Mouse (Mus musculus) hindbrain, embryonic 15.5 days (tissue): Measurements from ENCODE around the gene Cyp4a29. TPM values are rescaled to one million over a fixed set of nuclear protein-coding genes. Genes with fewer than 3 reads are reported as not detected.
"Not testable (repeated sequence)": the region's sequence is repeated elsewhere in the genome, so short reads cannot be mapped to it uniquely, and the experiment has no call there.

Experiments used
- ATAC-seq: fragments of 200-750 bp; cut with Nextera tagmentation; 2 replicates; pipeline ENCODE4 v1.8.0; 2017; ENCODE audit warnings: low read depth, moderate number of reproducible peaks, moderate TSS enrichment; ENCODE audit not compliant: low FRiP score
- H3K27ac ChIP-seq: fragments of 300-500 bp; sonication (generic); replicated peaks from 2 replicates; pipeline ENCODE4 v1.5.1; 2015; ENCODE audit warnings: mild to moderate bottlenecking, inconsistent platforms
- H3K27me3 ChIP-seq: fragments of 300-500 bp; sonication (generic); 2 replicates; pipeline ENCODE4 v1.6.1; 2015; ENCODE audit warnings: control low read depth, inconsistent platforms
- H3K36me3 ChIP-seq: fragments of 300-500 bp; sonication (generic); 2 replicates; pipeline ENCODE4 v1.6.1; 2015; ENCODE audit warnings: control low read depth, inconsistent platforms
- H3K4me1 ChIP-seq: fragments of 300-500 bp; sonication (generic); replicated peaks from 2 replicates; pipeline ENCODE4 v1.6.1; 2015; ENCODE audit warnings: control low read depth, inconsistent platforms
- H3K4me2 ChIP-seq: fragments of 300-500 bp; sonication (generic); 2 replicates; pipeline ENCODE4 v1.6.1; 2015; ENCODE audit warnings: moderate library complexity, mild to moderate bottlenecking, inconsistent platforms
- H3K4me3 ChIP-seq: fragments of 300-500 bp; sonication (generic); 2 replicates; pipeline ENCODE4 v1.5.1; 2015; ENCODE audit warnings: mild to moderate bottlenecking, inconsistent platforms
- H3K9ac ChIP-seq: fragments of 300-500 bp; sonication (generic); 2 replicates; pipeline ENCODE4 v1.6.1; 2015; ENCODE audit warnings: inconsistent platforms
- H3K9me3 ChIP-seq: fragments of 300-500 bp; sonication (generic); 2 replicates; pipeline ENCODE4 v1.6.1; 2016; ENCODE audit warnings: control low read depth, inconsistent platforms
- WGBS: fragments of 180-500 bp; shearing (Covaris S2); methylation state at CpG from one replicate; pipeline ENCODE4 v1.1.7; 2015; 5-methylcytosine and 5-hydroxymethylcytosine counted together
- polyA plus RNA-seq: library from polyadenylated mRNA; unstranded; fragments of >200 nt; fragmentation: Nextera tagmentation; extraction: Ambion mirVana; gene quantifications from 2 replicates; pipeline ENCODE4 v1.2.1, GENCODE M21; 2015

The Cyp4a29 gene
- not detected in 2 replicates for polyA plus RNA-seq

DNA sequence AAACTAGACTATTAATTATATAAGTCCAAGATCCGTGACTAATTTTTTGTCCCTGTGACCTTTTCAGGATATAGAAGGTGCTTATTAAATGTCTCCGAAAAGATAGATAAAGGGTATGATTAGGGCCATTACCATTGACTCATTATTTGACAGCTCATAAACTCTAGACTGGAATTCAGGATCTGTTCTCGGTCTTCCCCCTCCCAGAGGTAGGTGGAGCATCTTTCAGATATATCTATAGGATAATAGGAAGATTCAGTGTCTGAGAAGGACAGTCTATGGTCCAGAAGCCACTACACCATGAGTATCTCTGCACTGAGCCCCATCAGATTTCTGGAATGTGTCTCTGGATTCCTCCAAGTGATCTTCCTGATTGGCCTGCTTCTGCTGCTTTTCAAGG is at the start of gene Cyp4a29:
Gene Cyp4a29, plus strand, starts transcription at position 301 of the 400 bp plus-strand sequence.
- WGBS, result 90% methylated on average over 3 of the region's 3 CpGs
- H3K4me1 ChIP-seq, result no peaks in the 10 kb centered on the region
- H3K27ac ChIP-seq, result no peak within 1 kb of the TSS
- no peak for ATAC-seq
- no peaks in the 10 kb centered on the region for H3K27me3 ChIP-seq
- H3K9ac ChIP-seq, result no peak within 1 kb of the TSS
- H3K36me3 ChIP-seq, result no peaks in the 10 kb centered on the region
- H3K9me3 ChIP-seq, result no peaks in the 10 kb centered on the region
- H3K4me3 ChIP-seq, result no peak within 1 kb of the TSS
- no peak within 1 kb of the TSS for H3K4me2 ChIP-seq

DNA sequence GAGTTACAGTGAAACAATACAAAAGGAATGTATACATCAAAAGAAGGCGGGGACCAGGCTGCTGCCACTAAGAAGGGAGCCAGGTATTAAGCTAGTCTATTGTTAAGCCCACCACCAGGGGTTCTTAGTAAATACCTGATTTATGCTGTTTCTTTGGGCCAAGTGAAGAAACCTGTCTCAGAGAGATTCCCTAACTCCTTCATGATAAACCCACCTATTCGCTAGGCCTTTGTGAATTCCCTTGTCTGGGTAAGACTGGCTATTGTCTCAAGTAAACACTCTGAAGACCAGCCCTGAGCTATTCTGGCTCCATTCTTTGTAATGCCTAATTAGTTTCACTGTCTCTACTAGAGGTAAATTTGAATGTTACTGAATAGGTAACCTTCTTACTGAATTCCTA is 9.0 kb upstream of the Cyp4a29 start:
- not testable (repeated sequence) for H3K36me3 ChIP-seq, ATAC-seq, H3K9me3 ChIP-seq, H3K27me3 ChIP-seq, H3K9ac ChIP-seq, H3K27ac ChIP-seq, H3K4me2 ChIP-seq, H3K4me3 ChIP-seq, H3K4me1 ChIP-seq
- 91% methylated on average over 2 of the region's 2 CpGs for WGBS

DNA sequence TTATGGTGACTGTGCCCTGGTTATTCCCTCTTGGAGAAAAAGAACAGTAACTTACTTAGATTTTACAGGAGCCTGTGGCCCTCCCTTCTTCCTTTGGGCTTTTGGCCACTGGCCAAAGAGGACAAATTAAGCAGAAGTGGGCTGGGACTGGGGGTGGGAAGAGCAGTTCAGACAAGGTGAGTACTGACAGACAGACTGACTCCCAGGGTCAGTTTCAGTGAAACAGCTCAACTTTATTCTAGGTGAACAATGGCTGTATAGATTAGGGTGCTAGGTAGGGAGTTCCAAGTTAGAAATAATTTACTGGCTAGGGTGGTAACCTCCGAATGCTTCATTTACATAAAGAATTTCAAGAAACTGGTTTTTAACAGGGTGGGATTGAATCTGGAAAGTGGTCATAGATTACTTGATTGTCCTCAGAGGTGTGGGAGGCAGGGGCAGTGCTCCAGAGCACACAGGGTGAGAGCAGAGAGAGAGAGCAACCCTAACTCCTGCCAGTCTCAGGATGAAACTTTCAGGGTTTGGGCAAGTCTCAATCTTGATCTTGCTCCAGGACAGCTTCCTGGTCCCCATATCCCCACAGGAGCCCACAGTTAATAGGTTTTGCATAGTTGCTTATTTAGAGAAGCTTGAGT is 5.3 kb upstream of the Cyp4a29 start:
- Histone ChIP-seq H3K4me3 (no peak overlapping the region), H3K36me3 (no peaks in the 10 kb centered on the region), H3K4me2 (no peak overlapping the region), H3K4me1 (no peaks in the 10 kb centered on the region), H3K27me3 (no peaks in the 10 kb centered on the region), H3K27ac (no peak overlapping the region), H3K9me3 (no peaks in the 10 kb centered on the region), H3K9ac (no peak overlapping the region)
- 79% methylated on average over 1 of the region's 1 CpGs for WGBS
- ATAC-seq, result no peak

DNA sequence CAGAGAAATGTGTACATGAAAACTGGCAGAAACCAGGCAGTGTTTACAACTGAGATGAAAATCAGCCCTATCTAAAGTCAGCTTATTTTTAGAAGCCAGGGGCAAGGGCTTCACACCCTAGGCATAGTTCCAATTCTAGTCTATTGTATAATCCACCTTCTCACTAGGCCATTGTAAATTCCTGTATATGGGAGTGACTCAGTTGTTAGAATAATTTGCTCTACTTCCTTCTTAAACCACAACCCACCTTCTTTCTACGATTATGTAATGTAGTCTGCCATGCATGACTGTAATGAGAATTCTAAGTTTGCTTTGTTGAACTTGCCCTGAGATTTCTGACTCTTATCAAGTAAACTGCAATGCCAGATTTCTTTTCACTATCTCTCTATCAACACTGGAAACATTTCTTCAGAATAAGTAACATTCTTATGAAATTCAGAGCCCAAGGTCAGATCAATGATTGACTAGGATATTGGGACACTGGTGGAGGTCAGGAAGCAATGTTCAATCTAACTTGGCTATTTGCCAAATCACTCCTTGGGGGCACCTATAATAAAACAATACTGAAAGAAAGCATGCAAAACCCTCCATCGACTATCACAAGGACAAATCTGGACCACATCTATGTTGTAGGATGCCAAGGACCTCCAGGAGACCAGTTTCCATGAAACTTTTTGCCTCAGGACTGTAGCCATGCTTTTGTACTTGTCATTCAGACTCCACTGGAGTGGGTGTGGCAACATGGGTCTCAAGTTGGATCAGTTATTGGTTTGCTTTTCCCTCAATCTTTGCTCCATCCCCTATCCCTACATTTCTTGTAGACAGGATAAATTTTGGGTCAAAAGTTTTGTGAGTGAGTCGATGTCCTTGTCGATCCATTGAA is 23.0 kb downstream of the Cyp4a29 start:
- not testable (repeated sequence) for H3K27ac ChIP-seq, H3K9me3 ChIP-seq, H3K27me3 ChIP-seq, H3K4me1 ChIP-seq, ATAC-seq, H3K4me3 ChIP-seq, H3K36me3 ChIP-seq, H3K4me2 ChIP-seq, H3K9ac ChIP-seq
- WGBS, result 88% methylated on average over 3 of the region's 4 CpGs

DNA sequence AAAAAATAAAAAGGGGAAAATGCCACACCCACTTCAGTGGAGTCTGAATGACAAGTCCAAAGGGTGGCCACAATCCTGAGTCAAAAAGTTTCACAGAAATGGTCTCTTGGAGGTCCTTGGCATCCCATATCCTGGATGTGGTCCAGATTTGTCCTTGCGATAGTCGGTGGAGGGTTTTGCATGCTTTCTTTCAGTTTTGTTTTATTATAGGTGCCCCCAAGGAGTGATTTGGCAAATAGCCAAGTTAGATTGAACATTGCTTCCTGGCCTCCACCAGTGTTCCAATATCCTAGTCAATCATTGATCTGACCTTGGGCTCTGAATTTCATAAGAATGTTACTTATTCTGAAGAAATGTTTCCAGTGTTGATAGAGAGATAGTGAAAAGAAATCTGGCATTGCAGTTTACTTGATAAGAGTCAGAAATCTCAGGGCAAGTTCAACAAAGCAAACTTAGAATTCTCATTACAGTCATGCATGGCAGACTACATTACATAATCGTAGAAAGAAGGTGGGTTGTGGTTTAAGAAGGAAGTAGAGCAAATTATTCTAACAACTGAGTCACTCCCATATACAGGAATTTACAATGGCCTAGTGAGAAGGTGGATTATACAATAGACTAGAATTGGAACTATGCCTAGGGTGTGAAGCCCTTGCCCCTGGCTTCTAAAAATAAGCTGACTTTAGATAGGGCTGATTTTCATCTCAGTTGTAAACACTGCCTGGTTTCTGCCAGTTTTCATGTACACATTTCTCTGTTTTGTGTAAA is 36.5 kb downstream of the Cyp4a29 start:
- H3K9me3 ChIP-seq, H3K9ac ChIP-seq, H3K36me3 ChIP-seq, ATAC-seq, H3K4me1 ChIP-seq, H3K27ac ChIP-seq, H3K4me2 ChIP-seq, H3K4me3 ChIP-seq, H3K27me3 ChIP-seq: not testable (repeated sequence)
- WGBS, result 68% methylated on average over 2 of the region's 3 CpGs

DNA sequence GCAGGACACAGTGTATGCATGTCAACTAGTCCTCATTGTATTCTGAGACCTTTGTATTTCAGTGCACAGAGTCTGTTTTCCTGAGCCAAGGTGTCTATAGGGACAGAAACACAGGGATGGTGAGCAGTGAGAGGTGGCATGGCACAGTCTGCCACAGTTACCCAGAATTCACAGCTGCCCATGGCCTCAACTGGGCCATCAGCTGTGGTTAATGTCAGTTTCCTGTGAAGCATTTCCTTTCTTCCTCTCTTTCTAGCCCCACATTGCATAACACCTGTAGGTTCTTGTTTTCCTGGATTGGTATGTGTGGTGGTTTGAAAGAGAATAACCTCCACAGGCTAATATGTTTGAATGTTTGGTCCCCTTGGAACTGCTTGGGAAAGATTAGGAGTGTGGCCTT is 38.5 kb downstream of the Cyp4a29 start:
- Histone ChIP-seq H3K4me1 (0 out of 2 replicates have a peak, but pooled peaks cover 5% of the 10 kb centered on the region), H3K9ac (no peak overlapping the region), H3K27ac (no peak overlapping the region), H3K9me3 (no peaks in the 10 kb centered on the region), H3K4me3 (peak overlapping the region; percentile 43), H3K36me3 (no peaks in the 10 kb centered on the region), H3K4me2 (peak overlapping the region; percentile 68), H3K27me3 (no peaks in the 10 kb centered on the region)
- 0 out of 2 replicates have a peak, but pooled peaks have one; percentile 29 for ATAC-seq

DNA sequence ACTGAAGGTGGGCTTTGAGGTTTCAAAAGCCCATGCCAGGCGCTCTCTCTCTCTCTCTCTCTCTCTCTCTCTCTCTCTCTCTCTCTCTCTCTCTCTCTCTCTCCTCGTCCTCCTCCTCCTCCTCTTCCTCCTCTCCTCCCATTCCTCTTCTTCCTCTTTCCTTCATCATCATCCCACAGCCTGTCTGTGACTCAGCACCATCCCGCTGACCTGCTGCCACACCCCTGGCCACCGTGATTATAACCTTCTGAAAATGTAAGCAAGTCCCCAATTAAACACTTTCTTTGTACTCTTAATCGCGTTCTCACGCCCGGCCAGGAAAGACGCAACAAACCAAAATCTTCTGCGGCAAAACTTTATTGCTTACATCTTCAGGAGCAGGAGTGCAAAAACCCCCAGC is 38.9 kb downstream of the Cyp4a29 start:
- not testable (repeated sequence) for H3K9me3 ChIP-seq, H3K36me3 ChIP-seq, H3K27ac ChIP-seq, H3K4me1 ChIP-seq, H3K27me3 ChIP-seq
- WGBS, result 14% methylated on average over 10 of the region's 10 CpGs
- peak overlapping the region; percentile 43 for H3K4me3 ChIP-seq
- peak overlapping the region; percentile 33; the same call in 1 of the 2 replicates for H3K9ac ChIP-seq
- ATAC-seq, result peak; percentile 74; the same call in 1 of the 2 replicates
- peak overlapping the region; percentile 68 for H3K4me2 ChIP-seq

DNA sequence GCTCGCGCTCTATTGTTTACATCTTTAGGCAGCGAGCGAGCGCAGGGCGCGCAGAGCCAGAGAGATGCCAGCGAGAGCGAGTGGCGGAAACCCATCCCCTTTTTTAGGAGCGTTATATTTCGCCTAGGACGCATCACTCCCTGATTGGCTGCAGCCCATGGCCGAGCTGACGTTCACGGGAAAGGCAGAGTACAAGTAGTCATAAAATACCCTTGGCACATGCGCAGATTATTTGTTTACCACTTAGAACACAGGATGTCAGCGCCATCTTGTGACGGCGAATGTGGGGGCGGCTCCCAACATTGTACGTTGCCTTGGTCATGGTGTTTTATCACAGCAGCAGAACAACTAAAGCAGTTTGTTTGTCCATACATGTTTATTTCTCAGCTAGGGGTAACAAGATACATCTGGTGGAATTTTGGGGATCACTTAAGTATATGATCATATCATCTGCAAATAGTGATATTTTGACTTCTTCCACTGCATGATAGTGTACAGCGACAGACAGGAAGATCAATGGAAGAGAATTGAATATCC is 39.4 kb downstream of the Cyp4a29 start:
- peak overlapping the region; percentile 68 for H3K4me2 ChIP-seq
- 12% methylated on average over 23 of the region's 23 CpGs for WGBS
- H3K27me3 ChIP-seq, H3K9me3 ChIP-seq, H3K4me1 ChIP-seq, H3K27ac ChIP-seq, H3K36me3 ChIP-seq: not testable (repeated sequence)
- peak overlapping the region; percentile 33; the same call in 1 of the 2 replicates for H3K9ac ChIP-seq
- peak; percentile 88 for ATAC-seq
- peak overlapping the region; percentile 43 for H3K4me3 ChIP-seq

DNA sequence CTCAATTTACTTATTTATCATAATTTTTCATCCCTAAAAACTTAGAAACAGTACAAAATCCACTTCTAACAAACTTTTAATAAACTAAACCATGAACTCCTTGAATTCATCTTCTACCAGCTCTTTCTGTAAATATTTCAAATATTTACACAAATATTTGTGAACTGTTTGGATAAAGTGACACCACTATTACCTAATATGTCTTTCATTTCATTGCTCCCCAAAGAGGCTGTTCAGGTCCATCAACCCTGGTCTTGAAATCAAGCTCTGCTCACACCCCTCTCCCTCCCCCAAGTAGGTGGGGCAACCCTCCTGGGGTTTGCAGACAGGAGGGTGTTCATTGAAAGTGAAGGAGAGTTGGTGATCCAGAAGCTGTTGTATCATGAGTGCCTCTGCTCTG is 56.9 kb downstream of the Cyp4a29 start, which contains the start of gene Cyp4a12a:
Gene Cyp4a12a, plus strand, starts transcription at position 301 of the 400 bp plus-strand sequence.
- H3K4me2 ChIP-seq, H3K9me3 ChIP-seq, H3K4me1 ChIP-seq, H3K27me3 ChIP-seq, ATAC-seq, H3K9ac ChIP-seq, H3K27ac ChIP-seq, H3K36me3 ChIP-seq, H3K4me3 ChIP-seq: not testable (repeated sequence)
